Mouse (Mus musculus): ENCODE data around the gene Agfg2.

GRCm38 (mm10) chr5:137629906-137630545 lies 54.5 kb downstream of the Agfg2 start:
- TF ChIP-seq CTCF (IDR thresholded peaks at IDR 0.05; ENCODE audit: control insufficient read depth, insufficient read depth, low read length) (no peak), POLR2A (IDR thresholded peaks at IDR 0.05; ENCODE audit: borderline replicate concordance, control insufficient read depth, low read depth, low read length) (no peak)
